Mouse (Mus musculus) hematopoietic stem cell, adult 5-6 weeks (primary cell): ENCODE data around the gene Lrrk1. TPM values are rescaled to one million over a fixed set of nuclear protein-coding genes. Genes with fewer than 3 reads are reported as not detected.
"Not testable (repeated sequence)": the region's sequence is repeated elsewhere in the genome, so short reads cannot be mapped to it uniquely, and the experiment has no call there.

Experiments used
- ATAC-seq, 2 experiments: fragments of 125-278 bp in 1 of 2; replicated peaks in 1 of 2; 2 replicates each; pipeline ENCODE4 v1.8.0; 2016 to 2017; ENCODE audit warnings: inconsistent platforms in 2 of 2, mild to moderate bottlenecking in 2 of 2, moderate number of reproducible peaks in 2 of 2, low read depth in 1 of 2, moderate TSS enrichment in 1 of 2; ENCODE audit not compliant: low FRiP score in 2 of 2, poor library complexity in 2 of 2, severe bottlenecking in 2 of 2, insufficient read depth in 1 of 2, low TSS enrichment in 1 of 2
- total RNA-seq: library from RNA; stranded (forward); fragments of 172-1452, 232-1000 nt; gene quantifications from 2 replicates; pipeline ENCODE4 v1.2.3, GENCODE M21; 2017

Gene Lrrk1
- total RNA-seq, 1 experiment from 2014 or later = 13.6 TPM

- ATAC-seq = peak; percentile 25 to 46; a peak in 3 of 4 replicates
These were observed 178.2 kb downstream of the Lrrk1 start for GRCm38 (mm10) chr7:66209920-66210319.

- no peak for ATAC-seq
These were observed 186.5 kb downstream of the Lrrk1 start for GRCm38 (mm10) chr7:66201657-66202056.

- peak; percentile 11 to 12; a peak in 1 of 4 replicates for ATAC-seq
These were observed 187.2 kb downstream of the Lrrk1 start for GRCm38 (mm10) chr7:66200791-66201450.

GRCm38 (mm10) chr7:66200383-66200782 lies 187.8 kb downstream of the Lrrk1 start:
- no peak for ATAC-seq

GRCm38 (mm10) chr7:66199391-66199831 lies 188.7 kb downstream of the Lrrk1 start:
- peak; percentile 69 to 79 for ATAC-seq

- no peak for ATAC-seq
These were observed 189.7 kb downstream of the Lrrk1 start for GRCm38 (mm10) chr7:66198416-66198815.

DNA sequence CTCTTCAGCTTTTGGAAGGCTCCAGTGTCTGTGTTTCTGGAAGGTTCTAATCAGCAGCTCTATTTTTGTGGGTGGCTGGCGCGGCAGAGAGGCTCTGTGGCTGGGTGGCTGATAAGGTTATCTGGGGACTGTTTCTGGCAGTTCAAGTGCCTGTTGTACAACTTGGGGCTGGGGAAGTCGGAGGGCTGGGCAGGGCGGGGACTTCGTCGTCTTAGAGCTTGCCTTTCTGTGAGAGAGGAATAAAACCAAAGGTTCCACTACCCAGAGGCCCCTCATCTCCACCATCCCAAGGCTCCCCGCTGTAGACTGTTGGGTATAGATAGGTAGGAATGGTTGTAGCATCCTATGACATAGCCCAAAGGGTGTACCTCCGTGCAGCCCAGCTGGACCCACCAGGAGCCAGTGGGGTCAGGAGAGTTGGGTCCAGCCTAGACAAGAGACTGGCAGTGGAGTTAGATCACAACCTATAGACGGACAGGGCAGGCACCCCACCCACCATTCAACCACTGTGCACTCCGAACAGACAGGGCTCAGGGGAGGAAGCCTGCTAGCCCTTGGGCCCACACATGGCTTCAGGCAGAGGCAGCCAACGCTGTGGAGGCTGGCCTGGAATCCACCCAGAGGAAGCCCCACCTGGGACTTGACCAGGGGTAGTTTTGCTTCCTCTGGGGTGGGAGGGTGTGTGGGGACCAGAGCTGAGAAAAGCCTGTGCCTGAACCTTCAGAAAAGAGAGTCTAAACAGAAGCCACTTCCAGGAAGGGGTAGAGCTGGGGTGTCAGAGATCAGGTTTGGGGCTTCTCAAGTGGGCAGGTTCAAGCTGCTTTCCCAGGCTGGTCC lies 191.3 kb downstream of the Lrrk1 start:
- ATAC-seq = peak; percentile 42 to 59

DNA sequence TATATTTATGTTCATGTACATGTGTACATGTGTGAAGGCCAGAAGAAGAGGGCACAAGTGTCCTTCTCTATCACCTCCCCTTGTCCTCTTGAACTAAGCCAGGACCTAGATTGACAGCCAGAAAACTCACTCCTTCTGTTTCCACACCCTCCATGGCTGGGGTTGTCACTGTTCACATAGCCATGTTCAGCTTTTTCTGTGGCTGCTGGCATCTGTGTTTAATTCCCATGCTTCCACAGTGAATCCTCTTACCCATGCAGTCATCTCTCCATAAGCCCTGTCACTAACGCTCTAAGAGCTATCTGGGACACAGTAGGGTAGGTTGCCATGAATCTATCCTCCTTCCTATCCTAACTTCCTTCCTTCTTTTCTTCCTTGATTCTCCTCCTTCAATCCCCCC lies 192.3 kb downstream of the Lrrk1 start:
- ATAC-seq = no peak

DNA sequence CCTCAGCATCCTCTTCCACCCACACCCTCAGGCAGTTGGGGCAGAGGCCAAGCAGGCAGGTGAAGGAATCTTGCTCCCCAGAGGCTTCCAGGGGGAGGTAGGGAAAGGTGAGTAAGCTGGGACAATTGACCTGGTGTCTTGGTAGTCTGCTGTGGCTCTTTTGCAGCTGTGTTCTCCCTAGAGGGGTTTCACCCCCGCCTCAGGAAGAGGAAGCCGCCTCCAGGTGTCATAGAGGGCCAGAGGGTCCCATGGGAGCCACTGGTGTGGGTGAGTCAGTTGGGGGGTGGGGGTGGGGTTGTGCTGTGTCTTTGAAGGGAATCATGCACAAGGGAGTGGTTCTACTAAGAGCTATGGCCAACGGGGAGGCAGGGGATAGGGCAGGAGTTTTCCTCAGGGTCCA lies 193.6 kb downstream of the Lrrk1 start:
- no peak for ATAC-seq

- not testable (repeated sequence) for ATAC-seq
These were observed 197.8 kb downstream of the Lrrk1 start for GRCm38 (mm10) chr7:66190385-66190784.

GRCm38 (mm10) chr7:66187581-66188231 lies 200.4 kb downstream of the Lrrk1 start:
- peak; percentile 39 to 43; a peak in 3 of 4 replicates for ATAC-seq

- ATAC-seq = no peak
These were observed 202.8 kb downstream of the Lrrk1 start for GRCm38 (mm10) chr7:66185370-66185769.

GRCm38 (mm10) chr7:66184026-66184425 lies 204.1 kb downstream of the Lrrk1 start:
- ATAC-seq = no peak

GRCm38 (mm10) chr7:66183404-66183803 lies 204.7 kb downstream of the Lrrk1 start:
- ATAC-seq = no peak

- no peak for ATAC-seq
These were observed 206.0 kb downstream of the Lrrk1 start for GRCm38 (mm10) chr7:66182075-66182715.

DNA sequence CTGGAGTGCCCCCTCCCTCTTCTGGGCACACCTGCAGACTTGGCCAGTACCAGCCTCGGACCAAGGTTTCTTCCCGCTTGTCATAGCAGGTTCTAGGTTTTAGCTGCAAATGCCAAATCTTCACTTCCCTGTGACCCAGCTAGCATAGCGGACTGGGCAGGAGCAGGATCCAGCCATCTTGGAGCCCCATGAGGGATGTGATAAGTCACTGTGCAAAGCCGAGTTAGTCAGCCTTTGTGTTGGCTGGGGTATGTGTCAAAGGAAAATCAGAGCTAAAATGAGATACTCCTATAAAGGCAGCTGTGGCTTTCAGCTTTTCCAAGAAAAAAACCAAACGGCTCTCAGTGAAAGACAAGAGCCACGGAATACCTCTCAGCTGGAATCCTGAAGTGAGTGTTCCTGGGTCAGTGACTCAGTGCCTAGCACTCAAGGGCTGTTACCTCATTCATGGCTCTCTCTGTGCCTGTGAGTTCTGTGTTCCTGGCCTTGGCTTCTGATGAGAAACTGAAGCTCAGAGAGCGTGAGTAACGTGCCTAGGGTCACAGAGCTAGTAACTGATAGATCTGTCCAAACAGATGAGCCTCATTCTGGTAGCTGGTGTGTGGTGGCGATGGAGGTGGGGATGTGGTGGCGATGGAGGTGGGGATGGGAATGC lies 207.3 kb downstream of the Lrrk1 start:
- no peak for ATAC-seq

- ATAC-seq = peak; percentile 55 to 63
These were observed 207.9 kb downstream of the Lrrk1 start for GRCm38 (mm10) chr7:66180260-66180659.
